Mouse (Mus musculus) liver, embryonic 16.5 days (tissue): ENCODE measurements around the gene E2f1. TPM values are rescaled to one million over a fixed set of nuclear protein-coding genes. Genes with fewer than 3 reads are reported as not detected.

Experiments
- ATAC-seq: fragments of 200-750 bp; cut with Nextera tagmentation; 2 replicates; pipeline ENCODE4 v1.8.0; 2017; ENCODE audit warnings: low read depth, mild to moderate bottlenecking, moderate number of reproducible peaks, moderate library complexity
- H3K27ac ChIP-seq: fragments of 300-500 bp; sonication (generic); 2 replicates; pipeline ENCODE4 v1.5.1; 2014; ENCODE audit warnings: mild to moderate bottlenecking, low read length
- H3K27me3 ChIP-seq: fragments of 300-500 bp; sonication (generic); 2 replicates; pipeline ENCODE4 v1.6.1; 2014; ENCODE audit warnings: low read depth, low read length, mixed read lengths; ENCODE audit not compliant: control insufficient read depth, insufficient read depth
- H3K36me3 ChIP-seq: fragments of 300-500 bp; sonication (generic); 2 replicates; pipeline ENCODE4 v1.6.1; 2014; ENCODE audit warnings: mild to moderate bottlenecking; ENCODE audit not compliant: control insufficient read depth, insufficient read depth
- H3K4me1 ChIP-seq: fragments of 300-500 bp; sonication (generic); 2 replicates; pipeline ENCODE4 v1.6.1; 2014; ENCODE audit warnings: low read depth, low read length, mixed read lengths; ENCODE audit not compliant: control insufficient read depth
- H3K4me2 ChIP-seq: fragments of 300-500 bp; sonication (generic); 2 replicates; pipeline ENCODE4 v1.6.1; 2014; ENCODE audit warnings: low read depth, low read length, mixed read lengths
- H3K4me3 ChIP-seq: fragments of 300-500 bp; sonication (generic); 2 replicates; pipeline ENCODE4 v1.5.1; 2014; ENCODE audit warnings: low read depth, mild to moderate bottlenecking, low read length
- H3K9ac ChIP-seq: fragments of 300-500 bp; sonication (generic); 2 replicates; pipeline ENCODE4 v1.6.1; 2014; ENCODE audit warnings: low read depth, low read length
- H3K9me3 ChIP-seq: fragments of 300-500 bp; sonication (generic); replicated peaks from 2 replicates; pipeline ENCODE4 v1.6.1; 2016; ENCODE audit warnings: low read length; ENCODE audit not compliant: control insufficient read depth
- WGBS: fragments of 180-500 bp; shearing (Covaris S2); extraction: QIAGEN DNeasy Blood & Tissue Kit; methylation state at CpG from one replicate; pipeline ENCODE4 v1.1.7; 2014; ENCODE audit not compliant: insufficient replicate concordance; 5-methylcytosine and 5-hydroxymethylcytosine counted together
- polyA plus RNA-seq: library from polyadenylated mRNA; unstranded; fragments of >200 nt; fragmentation: Nextera tagmentation; extraction: Ambion mirVana; gene quantifications from 2 replicates; pipeline ENCODE4 v1.2.1, GENCODE M21; 2015

The E2f1 gene
- polyA plus RNA-seq, result 9.8 and 14.5 TPM in 2 replicates

DNA sequence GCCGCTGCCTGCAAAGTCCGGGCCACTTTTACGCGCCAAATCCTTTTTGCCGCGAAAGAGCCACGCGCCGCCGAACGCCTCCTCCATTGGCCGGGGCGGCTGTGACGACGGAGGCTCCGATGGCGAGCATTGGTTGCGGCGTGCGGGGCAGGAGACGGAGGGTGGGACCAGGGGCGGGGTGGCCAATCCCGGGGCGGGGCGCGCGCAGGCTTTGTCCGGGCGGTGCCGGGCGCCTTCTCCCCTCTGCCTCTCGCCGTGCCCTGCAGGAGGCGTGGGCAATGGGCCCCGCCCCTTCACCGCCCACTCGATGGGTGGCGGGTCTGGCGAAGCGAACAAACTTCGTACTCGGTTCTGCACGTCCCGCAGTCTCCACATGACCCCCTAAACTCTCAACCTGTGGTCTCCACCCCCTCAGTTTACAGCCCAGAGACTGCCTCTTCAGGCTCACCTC, at the start of gene E2f1:
Gene E2f1 (minus strand): TSS at position 57 of the 451 bp plus-strand sequence.
- peak within 1 kb of the TSS; percentile 84 for H3K27ac ChIP-seq
- ATAC-seq, result peak; percentile 95
- WGBS, result 0% methylated on average over 44 of the region's 44 CpGs
- H3K9me3 ChIP-seq, result no peaks in the 10 kb centered on the region
- H3K4me1 ChIP-seq, result peaks cover 50% of the 10 kb centered on the region
- H3K9ac ChIP-seq, result peak within 1 kb of the TSS; percentile 73
- H3K4me2 ChIP-seq, result peak within 1 kb of the TSS; percentile 79
- H3K27me3 ChIP-seq, result no peaks in the 10 kb centered on the region
- H3K36me3 ChIP-seq, result no peaks in the 10 kb centered on the region; the same call in 1 of the 2 replicates
- peak within 1 kb of the TSS; percentile 79 for H3K4me3 ChIP-seq

GRCm38 (mm10) chr2:154617061-154617460, 47.4 kb upstream of the E2f1 start:
- Histone ChIP-seq H3K4me1 (peaks cover 31% of the 10 kb centered on the region), H3K27ac (no peak overlapping the region), H3K27me3 (no peaks in the 10 kb centered on the region), H3K9me3 (no peaks in the 10 kb centered on the region), H3K4me2 (no peak overlapping the region), H3K36me3 (no peaks in the 10 kb centered on the region), H3K4me3 (no peak overlapping the region), H3K9ac (no peak overlapping the region)
- ATAC-seq, result no peak
- 85% methylated on average over 3 of the region's 3 CpGs for whole genome bisulfite sequencing

GRCm38 (mm10) chr2:154615674-154616073, 46.0 kb upstream of the E2f1 start:
- WGBS, result 21% methylated on average over 5 of the region's 5 CpGs
- Histone ChIP-seq H3K36me3 (no peaks in the 10 kb centered on the region), H3K27ac (peak overlapping the region; percentile 43; the same call in 1 of the 2 replicates), H3K27me3 (no peaks in the 10 kb centered on the region), H3K4me3 (no peak overlapping the region), H3K9me3 (no peaks in the 10 kb centered on the region), H3K4me1 (peaks cover 36% of the 10 kb centered on the region), H3K4me2 (peak overlapping the region; percentile 94), H3K9ac (peak overlapping the region; percentile 3; the same call in 1 of the 2 replicates)
- ATAC-seq, result no peak

DNA sequence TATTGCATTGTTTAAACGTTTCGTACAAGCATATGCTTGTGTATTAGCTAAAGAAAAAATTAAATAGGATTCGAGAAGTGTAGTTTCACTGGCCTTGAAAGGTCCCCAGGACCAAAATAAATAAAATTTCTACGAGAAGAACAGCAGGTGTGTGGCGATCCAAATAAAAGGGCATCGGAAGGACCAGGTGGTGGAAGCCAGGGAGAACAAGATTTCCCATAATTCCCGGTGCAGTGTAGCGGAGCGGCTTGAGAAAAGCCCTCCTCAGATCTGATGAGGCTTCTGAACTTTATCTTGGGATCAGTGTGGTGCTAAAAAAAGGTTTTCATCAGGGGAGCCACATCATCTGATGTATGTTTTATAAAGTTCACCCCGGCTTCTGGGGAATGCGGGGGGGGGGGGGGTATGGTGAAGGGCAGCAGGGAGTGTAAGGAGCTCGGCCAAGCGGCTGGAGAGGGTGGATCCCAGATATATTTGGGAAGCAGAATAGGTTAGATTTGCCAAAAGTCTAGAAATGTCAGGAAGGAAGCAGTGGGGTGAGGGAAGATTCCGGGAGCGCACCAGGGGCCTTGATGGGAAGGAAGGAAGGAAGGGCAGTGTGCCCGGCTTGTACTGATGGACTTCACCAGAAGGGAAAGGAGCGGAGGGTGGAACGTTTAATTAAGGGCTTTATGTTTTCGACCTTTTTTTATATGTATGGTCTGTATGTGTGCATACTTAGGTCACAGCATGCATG, 45.3 kb upstream of the E2f1 start:
- H3K27ac ChIP-seq, result peak overlapping the region; percentile 43; the same call in 1 of the 2 replicates
- H3K9me3 ChIP-seq, result no peaks in the 10 kb centered on the region
- H3K36me3 ChIP-seq, result no peaks in the 10 kb centered on the region
- WGBS, result 46% methylated on average over 19 of the region's 19 CpGs
- H3K4me2 ChIP-seq, result peak overlapping the region; percentile 94
- peaks cover 38% of the 10 kb centered on the region for H3K4me1 ChIP-seq
- no peak for ATAC-seq
- peak overlapping the region; percentile 24 for H3K4me3 ChIP-seq
- H3K9ac ChIP-seq, result peak overlapping the region; percentile 3; the same call in 1 of the 2 replicates
- H3K27me3 ChIP-seq, result no peaks in the 10 kb centered on the region

DNA sequence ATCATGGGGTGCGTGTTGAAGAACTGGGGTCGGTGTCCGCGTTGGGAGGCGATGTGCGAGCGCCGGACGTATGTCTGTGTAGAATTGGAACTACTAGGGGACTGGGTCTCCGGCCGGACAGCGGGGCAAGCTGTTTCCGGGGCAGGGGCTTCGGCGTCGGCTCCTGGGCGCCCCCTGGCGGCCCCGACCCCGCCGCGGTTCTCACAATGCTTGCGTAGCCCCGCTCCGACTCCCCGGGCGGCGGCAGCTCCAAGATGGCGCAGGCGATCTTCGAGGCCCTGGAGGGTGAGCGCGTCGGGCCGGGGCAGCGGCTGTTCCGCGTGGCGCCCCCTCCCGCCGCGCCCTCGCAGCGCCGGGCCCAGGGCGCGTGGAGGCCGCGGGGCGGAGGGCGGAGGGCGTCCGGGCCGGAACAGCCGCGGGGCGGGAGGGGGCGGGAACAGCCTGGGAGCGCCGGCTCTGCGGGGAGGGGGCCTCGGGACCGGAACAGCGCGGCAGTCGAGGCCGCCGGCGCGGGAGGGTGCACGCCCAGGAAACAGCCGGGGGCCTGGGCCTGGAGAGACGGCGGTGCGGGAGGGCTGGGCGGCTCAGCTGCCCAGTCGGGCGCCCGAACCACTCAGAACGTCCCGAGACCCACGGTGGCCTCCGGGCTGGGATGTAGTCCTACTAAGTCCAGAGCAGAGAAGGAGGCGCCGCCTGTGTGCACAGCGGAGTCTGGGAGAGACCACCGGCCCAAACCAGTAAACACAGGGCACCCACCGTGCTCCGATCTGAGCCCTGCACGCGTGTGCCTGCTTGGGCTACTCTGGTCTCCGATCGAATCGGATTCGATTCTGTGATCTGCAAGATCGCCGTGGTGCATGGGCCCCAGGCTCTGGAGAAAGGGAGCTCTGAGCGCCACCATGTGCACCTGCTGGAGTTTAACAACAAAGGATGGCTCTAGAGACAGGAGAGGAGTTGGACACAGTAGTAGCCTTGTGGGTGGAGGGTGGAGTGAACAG, 43.7 kb upstream of the E2f1 start, which contains the start of the genes Zfp341 and 4930519P11Rik:
Gene Zfp341 (plus strand): TSS at position 180 of the 998 bp plus-strand sequence.
Gene 4930519P11Rik (minus strand): TSS at position 320 of the 998 bp plus-strand sequence.
- peak within 1 kb of the TSS; percentile 92 for H3K27ac ChIP-seq
- H3K9ac ChIP-seq, result peak within 1 kb of the TSS; percentile 75
- under 1% methylated on average over 83 of the region's 98 CpGs for WGBS
- H3K4me1 ChIP-seq, result peaks cover 46% of the 10 kb centered on the region
- H3K9me3 ChIP-seq, result no peaks in the 10 kb centered on the region
- no peaks in the 10 kb centered on the region for H3K36me3 ChIP-seq
- H3K27me3 ChIP-seq, result no peaks in the 10 kb centered on the region
- ATAC-seq, result peak; percentile 89
- H3K4me3 ChIP-seq, result peak within 1 kb of the TSS; percentile 71
- H3K4me2 ChIP-seq, result peak within 1 kb of the TSS; percentile 94

GRCm38 (mm10) chr2:154609050-154609767, 39.5 kb upstream of the E2f1 start:
- no peak overlapping the region for H3K4me2 ChIP-seq
- WGBS, result 39% methylated on average over 10 of the region's 10 CpGs
- H3K4me3 ChIP-seq, result no peak overlapping the region
- H3K27ac ChIP-seq, result no peak overlapping the region
- ATAC-seq, result no peak
- H3K36me3 ChIP-seq, result no peaks in the 10 kb centered on the region
- H3K9ac ChIP-seq, result no peak overlapping the region
- peaks cover 37% of the 10 kb centered on the region for H3K4me1 ChIP-seq
- H3K27me3 ChIP-seq, result no peaks in the 10 kb centered on the region
- no peaks in the 10 kb centered on the region for H3K9me3 ChIP-seq

GRCm38 (mm10) chr2:154606965-154607364, 37.3 kb upstream of the E2f1 start:
- ATAC-seq, result no peak
- Histone ChIP-seq H3K36me3 (no peaks in the 10 kb centered on the region), H3K4me3 (no peak overlapping the region), H3K9ac (no peak overlapping the region), H3K9me3 (no peaks in the 10 kb centered on the region), H3K4me2 (no peak overlapping the region), H3K4me1 (peaks cover 32% of the 10 kb centered on the region), H3K27ac (no peak overlapping the region), H3K27me3 (no peaks in the 10 kb centered on the region)
- 74% methylated on average over 1 of the region's 1 CpGs for WGBS

DNA sequence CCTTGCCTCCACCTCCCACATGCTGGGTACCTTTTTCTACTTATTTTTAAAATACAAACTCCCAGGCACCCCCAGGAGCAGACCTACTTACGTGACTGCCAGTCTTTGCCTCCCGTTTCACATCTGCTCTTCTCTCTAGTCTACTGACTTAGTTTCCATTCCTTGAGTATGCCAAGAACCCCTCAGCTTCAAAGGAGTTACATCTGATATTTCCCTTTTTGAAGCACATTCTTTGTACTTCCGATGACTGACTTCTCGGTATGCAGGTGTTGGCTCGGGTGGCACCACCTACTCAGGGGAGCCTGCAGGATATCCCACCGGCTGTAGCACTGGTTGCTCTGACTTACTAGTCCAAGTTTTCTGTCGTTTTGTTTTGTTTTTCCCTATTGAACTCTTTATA, 34.5 kb upstream of the E2f1 start:
- Histone ChIP-seq H3K9me3 (no peaks in the 10 kb centered on the region), H3K9ac (peak overlapping the region; percentile 73), H3K27me3 (no peaks in the 10 kb centered on the region), H3K4me2 (peak overlapping the region; percentile 96), H3K4me1 (peaks cover 23% of the 10 kb centered on the region), H3K36me3 (no peaks in the 10 kb centered on the region), H3K27ac (peak overlapping the region; percentile 92), H3K4me3 (peak overlapping the region; percentile 62)
- no peak for ATAC-seq
- 12% methylated on average over 7 of the region's 7 CpGs for WGBS
